Mouse (Mus musculus): ENCODE data around the gene Pycr1. TPM values are rescaled to one million over a fixed set of nuclear protein-coding genes. Genes with fewer than 3 reads are reported as not detected.
"Not testable (repeated sequence)": the region's sequence is repeated elsewhere in the genome, so short reads cannot be mapped to it uniquely, and the experiment has no call there.

The Pycr1 gene
- 1 to 10 TPM in 1 of 26 experiments, under 1 TPM in 1, not detected in 24; 0.36 to 6.1 TPM for total RNA-seq (2018; cell fraction: chromatin; rRNA removed)
- under 1 TPM in 11 of 26 experiments, not detected in 15; 0.08 to 0.61 (median 0.15) TPM for total RNA-seq (2018; cell fraction: cytosol; rRNA removed)
- under 1 TPM in 2 of 26 experiments, not detected in 24; 0.40 to 0.50 TPM for total RNA-seq (2018; cell fraction: nucleus; rRNA removed)
- polyA plus RNA-seq (2018), result not detected in 3 replicates

DNA sequence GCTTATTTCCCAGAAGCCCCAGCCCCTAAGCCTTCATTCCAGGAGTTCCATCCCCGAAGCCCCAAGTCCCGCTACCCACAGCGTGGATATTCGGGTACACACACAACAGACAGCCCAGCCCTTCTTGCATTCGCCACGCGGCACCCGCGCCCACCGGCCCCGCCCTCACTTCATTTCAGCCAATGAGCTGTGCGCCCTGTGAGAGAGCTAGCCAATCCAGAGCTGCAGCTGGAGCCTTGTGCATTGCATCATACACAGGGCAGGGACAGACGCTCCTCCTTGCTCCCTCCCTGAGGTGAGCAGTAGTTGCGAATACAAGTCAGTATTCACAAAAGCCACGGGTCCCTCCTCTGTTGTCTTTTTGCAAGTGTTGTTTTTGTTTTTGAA, at the start of gene Pycr1:
TSS of gene Pycr1 (minus strand) at position 169 of the 387 bp plus-strand sequence.
- Histone ChIP-seq H3K27ac (no peak within 1 kb of the TSS), H3K79me2 (ENCODE audit: inconsistent target) (no peaks in the 10 kb centered on the region), H3K36me3 (ENCODE audit: inconsistent target) (no peaks in the 10 kb centered on the region), H3K4me3 (ENCODE audit: inconsistent target) (peak within 1 kb of the TSS; percentile 34)
- 0% methylated on average over 15 of the region's 15 CpGs for WGBS (ENCODE audit: missing documents)

DNA sequence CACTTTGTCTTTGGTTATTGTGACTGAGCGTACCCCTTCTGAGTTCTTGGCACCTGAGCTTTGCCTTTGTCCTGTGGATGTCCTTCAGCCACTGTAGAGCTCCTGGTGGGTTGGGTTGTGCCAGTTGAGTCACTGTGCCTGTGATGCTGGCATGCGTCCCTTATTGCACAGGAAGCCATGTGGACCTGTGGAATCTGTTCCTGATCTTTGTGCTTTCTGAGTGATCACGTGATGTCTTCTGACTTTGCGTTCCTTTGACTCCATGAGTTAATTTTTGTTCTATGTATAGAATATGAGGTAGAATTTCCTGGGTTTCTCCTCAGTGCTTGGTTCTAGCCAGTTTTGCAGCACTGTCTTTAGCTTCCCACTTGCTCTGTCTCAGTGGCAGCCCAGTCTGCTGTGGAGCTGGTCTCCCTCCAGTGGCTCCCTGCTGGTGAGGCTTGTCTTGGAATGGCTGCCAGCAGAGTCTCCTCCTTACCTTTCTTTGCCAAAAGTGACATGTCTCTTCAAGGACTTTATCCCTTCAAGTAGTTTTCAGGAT, 49.0 kb upstream of the Pycr1 start:
- Histone ChIP-seq H3K36me3 (ENCODE audit: inconsistent target) (peaks cover 40% of the 10 kb centered on the region; the same call in 1 of the 2 replicates), H3K4me3 (ENCODE audit: inconsistent target) (no peak overlapping the region), H3K27ac (peak overlapping the region; percentile 16), H3K79me2 (ENCODE audit: inconsistent target) (no peaks in the 10 kb centered on the region; the same call in 1 of the 2 replicates)
- 77% methylated on average over 4 of the region's 4 CpGs for WGBS (ENCODE audit: missing documents)

DNA sequence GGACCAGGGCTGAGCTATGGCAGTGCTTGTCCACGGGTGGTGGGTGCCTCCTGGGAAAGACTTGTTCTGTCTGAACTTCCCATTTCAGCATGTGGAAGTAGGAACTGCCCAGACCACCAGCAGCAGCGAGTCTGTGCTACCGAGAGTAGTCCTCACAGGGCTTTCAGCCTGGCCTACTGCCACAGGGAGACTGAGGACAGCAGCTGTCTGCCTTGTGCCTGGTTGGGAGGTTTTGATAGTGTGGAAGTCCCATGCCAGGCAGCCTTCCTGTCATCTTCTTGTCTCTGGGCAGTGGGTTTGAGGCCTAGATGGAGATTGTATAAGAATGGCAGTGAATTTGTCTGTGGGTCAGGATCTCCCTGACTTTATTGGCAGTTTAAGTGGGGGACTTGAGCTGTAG, 45.8 kb upstream of the Pycr1 start:
- Histone ChIP-seq H3K27ac (no peak overlapping the region), H3K4me3 (ENCODE audit: inconsistent target) (no peak overlapping the region), H3K79me2 (ENCODE audit: inconsistent target) (peaks cover 2% of the 10 kb centered on the region; the same call in 1 of the 2 replicates), H3K36me3 (ENCODE audit: inconsistent target) (peaks cover 37% of the 10 kb centered on the region; the same call in 1 of the 2 replicates)
- 42% methylated on average over 3 of the region's 3 CpGs for WGBS (ENCODE audit: missing documents)

DNA sequence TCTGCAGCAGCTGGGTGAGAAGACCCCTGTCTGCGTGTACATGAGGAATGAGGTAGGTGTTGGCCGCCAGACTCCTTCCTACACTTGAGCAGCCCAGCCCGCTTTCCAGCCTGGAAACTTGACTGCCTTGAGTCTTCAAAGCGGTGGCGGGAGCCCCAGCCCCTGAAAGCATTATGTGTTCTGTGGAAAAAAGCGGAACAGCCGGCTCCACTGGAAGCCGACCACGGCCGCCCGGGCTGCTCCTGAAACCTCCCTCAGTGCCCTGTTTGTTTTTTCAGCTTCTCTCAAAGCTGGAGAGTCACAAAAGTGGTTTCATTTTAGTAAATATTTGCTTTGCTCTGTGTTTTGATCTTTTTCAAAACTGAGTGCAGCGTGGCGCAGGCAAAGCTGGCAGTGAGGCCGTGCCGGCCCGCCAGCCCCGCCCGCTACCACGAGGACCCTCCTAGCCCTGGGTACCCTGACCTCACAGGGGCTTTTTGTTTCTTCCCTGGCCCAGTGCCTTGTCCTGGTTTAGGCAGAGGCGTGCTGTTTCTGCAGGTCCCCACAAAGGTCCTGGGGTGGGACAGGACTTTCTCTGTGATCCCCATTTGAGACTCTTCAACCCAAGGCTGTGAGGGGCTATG, 43.2 kb upstream of the Pycr1 start:
- H3K4me3 ChIP-seq (ENCODE audit: inconsistent target), result no peak overlapping the region
- 96% methylated on average over 20 of the region's 20 CpGs for WGBS (ENCODE audit: missing documents)
- H3K27ac ChIP-seq, result no peak overlapping the region
- H3K79me2 ChIP-seq (ENCODE audit: inconsistent target), result peaks cover 5% of the 10 kb centered on the region; the same call in 1 of the 2 replicates
- peaks cover 37% of the 10 kb centered on the region; the same call in 1 of the 2 replicates for H3K36me3 ChIP-seq (ENCODE audit: inconsistent target)

DNA sequence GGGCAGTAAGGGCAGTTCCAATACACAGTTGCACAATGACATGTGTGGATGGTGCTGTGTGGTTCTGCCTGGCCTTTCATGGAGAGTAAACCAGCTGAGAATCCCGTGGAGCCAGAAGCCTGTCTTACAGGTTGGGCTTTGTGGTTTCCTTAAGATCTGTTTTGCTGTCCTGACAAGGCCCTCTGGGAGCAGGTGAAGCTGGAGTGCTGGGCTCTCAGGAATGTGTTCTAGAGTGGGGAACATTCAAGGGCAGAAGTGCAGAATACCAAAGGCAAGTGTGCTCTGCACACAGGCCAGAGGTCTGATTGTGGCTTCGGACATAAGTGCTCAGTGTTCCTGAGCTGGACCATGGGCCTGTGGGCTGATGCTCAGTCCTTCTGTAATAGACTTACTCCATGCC, 41.1 kb upstream of the Pycr1 start:
- 89% methylated on average over 2 of the region's 2 CpGs for WGBS (ENCODE audit: missing documents)
- Histone ChIP-seq H3K27ac (no peak overlapping the region), H3K79me2 (ENCODE audit: inconsistent target) (peaks cover 5% of the 10 kb centered on the region; the same call in 1 of the 2 replicates), H3K36me3 (ENCODE audit: inconsistent target) (peaks cover 57% of the 10 kb centered on the region), H3K4me3 (ENCODE audit: inconsistent target) (no peak overlapping the region)

DNA sequence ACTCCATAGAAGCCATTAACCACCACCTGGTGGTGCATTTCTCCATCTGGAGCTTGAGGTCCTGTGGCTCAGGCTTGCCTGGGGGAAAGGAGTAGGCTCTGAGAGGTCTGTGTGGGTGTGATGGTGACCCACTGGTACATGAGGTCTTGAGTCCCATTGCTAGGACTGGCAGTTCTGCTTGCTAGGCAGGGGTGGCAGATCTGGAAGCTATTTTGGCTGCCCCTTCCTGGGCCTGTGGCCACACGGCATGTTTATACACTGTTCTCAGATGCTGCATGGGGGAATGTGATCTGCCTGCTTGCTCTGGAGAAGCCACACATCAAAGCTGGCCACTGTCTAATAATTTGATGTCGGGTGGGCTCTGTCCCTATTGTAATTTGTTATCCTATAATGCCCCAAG, 40.5 kb upstream of the Pycr1 start:
- Histone ChIP-seq H3K27ac (no peak overlapping the region), H3K79me2 (ENCODE audit: inconsistent target) (peaks cover 5% of the 10 kb centered on the region; the same call in 1 of the 2 replicates), H3K36me3 (ENCODE audit: inconsistent target) (peaks cover 59% of the 10 kb centered on the region), H3K4me3 (ENCODE audit: inconsistent target) (no peak overlapping the region)
- WGBS (ENCODE audit: missing documents), result 100% methylated on average over 2 of the region's 2 CpGs

DNA sequence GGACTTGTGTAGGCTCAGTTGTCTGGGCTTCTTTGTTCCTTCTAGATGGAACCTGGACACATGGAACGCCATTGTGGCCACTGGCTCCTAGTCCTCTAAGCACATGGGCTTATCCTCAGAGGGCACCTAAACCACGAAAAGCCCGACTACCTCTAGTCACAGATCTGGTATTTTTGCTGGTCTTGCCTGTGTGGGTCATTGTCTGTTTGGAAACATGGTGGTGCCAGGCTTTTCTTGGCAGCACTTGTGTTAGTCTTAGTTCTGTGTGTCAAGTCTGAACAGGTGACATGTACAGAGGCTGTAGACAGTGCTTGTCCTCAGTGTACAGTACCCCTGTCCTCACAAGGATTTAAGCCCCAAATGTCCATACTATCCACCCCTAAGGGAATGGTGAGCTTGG, 40.0 kb upstream of the Pycr1 start:
- Histone ChIP-seq H3K36me3 (ENCODE audit: inconsistent target) (peaks cover 56% of the 10 kb centered on the region), H3K4me3 (ENCODE audit: inconsistent target) (no peak overlapping the region), H3K27ac (no peak overlapping the region), H3K79me2 (ENCODE audit: inconsistent target) (peaks cover 5% of the 10 kb centered on the region; the same call in 1 of the 2 replicates)
- WGBS (ENCODE audit: missing documents), result 90% methylated on average over 3 of the region's 3 CpGs

DNA sequence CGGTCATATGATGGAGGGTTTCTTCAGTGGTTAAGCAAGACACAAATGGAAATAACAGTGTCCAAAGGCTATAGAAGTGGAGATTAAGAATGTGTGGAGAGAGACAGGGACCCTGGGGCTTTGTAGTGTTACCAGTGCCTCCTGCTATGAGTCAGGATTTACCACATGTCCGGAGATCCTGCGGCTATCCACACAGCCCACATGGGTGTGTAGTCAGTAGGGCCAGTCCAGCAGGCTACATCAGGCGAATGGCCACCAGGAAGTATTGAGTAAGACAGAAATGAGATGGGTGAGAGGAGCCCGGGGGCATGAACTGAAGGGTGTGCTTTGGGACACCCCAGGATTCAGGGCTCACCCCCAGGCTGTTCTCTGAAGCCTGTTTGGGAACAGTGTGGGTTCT, 39.1 kb upstream of the Pycr1 start:
- H3K36me3 ChIP-seq (ENCODE audit: inconsistent target), result peaks cover 63% of the 10 kb centered on the region
- WGBS (ENCODE audit: missing documents), result 85% methylated on average over 5 of the region's 5 CpGs
- no peak overlapping the region for H3K27ac ChIP-seq
- no peak overlapping the region for H3K4me3 ChIP-seq (ENCODE audit: inconsistent target)
- peaks cover 5% of the 10 kb centered on the region; the same call in 1 of the 2 replicates for H3K79me2 ChIP-seq (ENCODE audit: inconsistent target)

DNA sequence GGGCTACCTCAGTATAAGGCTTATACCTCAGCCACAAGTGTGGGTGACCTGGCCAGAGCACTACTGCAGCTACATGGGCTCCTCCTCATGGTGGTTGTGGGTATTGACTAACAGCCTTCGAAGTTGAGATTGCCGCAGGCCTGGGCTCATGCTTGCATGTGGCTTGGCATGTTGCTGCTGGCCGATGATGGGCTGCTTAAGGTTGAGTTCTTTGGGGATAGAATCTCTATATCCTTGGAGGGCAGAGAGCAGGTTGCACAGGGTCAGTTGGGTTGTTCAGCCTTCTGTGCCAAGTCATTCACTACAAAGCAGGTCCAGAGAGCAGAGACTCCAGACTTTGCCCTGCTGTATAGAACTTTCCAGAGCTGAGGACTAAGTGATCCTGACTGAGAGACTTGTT, 36.3 kb upstream of the Pycr1 start:
- Histone ChIP-seq H3K36me3 (ENCODE audit: inconsistent target) (peaks cover 46% of the 10 kb centered on the region), H3K27ac (no peak overlapping the region), H3K79me2 (ENCODE audit: inconsistent target) (peaks cover 21% of the 10 kb centered on the region; the same call in 1 of the 2 replicates), H3K4me3 (ENCODE audit: inconsistent target) (no peak overlapping the region)
- 73% methylated on average over 3 of the region's 3 CpGs for WGBS (ENCODE audit: missing documents)

DNA sequence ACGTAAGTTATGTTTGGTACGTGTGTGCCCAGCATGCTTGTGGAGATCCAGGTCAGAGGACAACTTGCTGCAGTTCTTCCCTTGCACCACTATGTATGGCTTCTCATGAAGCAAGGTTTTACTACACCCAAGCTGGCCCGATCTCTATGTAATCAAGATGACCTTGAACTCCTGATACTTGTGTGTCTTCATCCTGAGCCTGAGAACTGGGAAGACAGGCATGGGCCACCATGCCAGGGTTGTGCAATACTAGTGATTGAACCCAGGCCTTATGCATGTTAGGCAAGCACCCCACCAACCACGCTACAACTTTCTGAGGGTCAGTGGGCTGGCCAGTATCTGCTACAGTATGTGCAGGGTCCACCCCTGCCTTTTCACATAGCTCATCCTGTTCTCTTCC, 33.4 kb upstream of the Pycr1 start:
- WGBS (ENCODE audit: missing documents), result 93% methylated on average over 4 of the region's 4 CpGs
- Histone ChIP-seq H3K79me2 (ENCODE audit: inconsistent target) (peaks cover 32% of the 10 kb centered on the region; the same call in 1 of the 2 replicates), H3K4me3 (ENCODE audit: inconsistent target) (no peak overlapping the region), H3K36me3 (ENCODE audit: inconsistent target) (peaks cover 36% of the 10 kb centered on the region), H3K27ac (no peak overlapping the region)

DNA sequence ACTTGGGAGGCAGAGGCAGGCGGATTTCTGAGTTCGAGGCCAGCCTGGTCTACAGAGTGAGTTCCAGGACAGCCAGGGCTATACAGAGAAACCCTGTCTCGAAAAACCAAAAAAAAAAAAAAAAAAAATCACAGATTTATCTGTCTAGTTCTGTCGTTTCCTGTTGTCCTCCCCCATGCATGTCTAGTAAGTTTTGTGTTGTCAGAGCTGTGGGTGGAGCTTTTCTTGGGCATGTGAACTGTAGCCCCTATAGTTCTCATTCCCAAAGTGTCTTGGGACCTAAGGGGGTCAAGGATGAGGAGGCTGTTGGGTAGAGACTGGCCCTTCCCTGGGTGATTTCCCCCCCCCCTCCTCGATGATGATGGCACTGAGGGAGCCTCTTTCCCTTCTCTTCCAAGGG, 32.3 kb upstream of the Pycr1 start:
- H3K36me3 ChIP-seq (ENCODE audit: inconsistent target), result peaks cover 29% of the 10 kb centered on the region
- not testable (repeated sequence) for H3K4me3 ChIP-seq (ENCODE audit: inconsistent target)

DNA sequence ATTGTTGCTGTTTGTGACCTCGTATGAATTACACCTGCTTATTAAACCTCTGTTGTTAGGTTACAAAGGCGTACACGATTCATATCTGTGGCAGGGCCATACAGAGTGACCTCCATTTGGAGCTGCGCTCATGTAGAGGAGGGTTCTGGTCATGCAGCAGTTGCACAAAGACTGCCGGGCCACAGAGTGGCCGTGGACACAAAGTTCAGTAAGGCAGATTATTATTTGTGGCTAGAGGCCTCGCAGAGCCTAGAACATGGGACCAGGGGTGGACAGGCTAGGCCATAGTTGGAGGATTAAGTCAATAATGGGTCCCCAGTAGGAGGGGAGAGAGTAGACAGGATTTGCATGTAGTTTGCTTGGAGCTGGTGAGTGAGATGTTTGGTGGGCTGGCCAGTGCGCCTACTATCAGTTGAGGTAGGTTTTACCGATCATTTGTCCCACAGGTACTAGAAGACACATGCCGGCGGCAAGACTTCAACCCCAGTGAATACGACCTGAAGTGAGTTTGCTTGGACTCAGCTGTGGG, 30.1 kb upstream of the Pycr1 start:
- peak overlapping the region; percentile 74 for H3K4me3 ChIP-seq (ENCODE audit: inconsistent target)
- WGBS (ENCODE audit: missing documents), result 24% methylated on average over 10 of the region's 12 CpGs
- H3K27ac ChIP-seq, result peak overlapping the region; percentile 88
- peaks cover 10% of the 10 kb centered on the region for H3K36me3 ChIP-seq (ENCODE audit: inconsistent target)
- peaks cover 32% of the 10 kb centered on the region; the same call in 1 of the 2 replicates for H3K79me2 ChIP-seq (ENCODE audit: inconsistent target)

More for the DNA sequence above, 32.3 kb upstream of the Pycr1 start:
- WGBS (ENCODE audit: missing documents), result 100% methylated on average over 1 of the region's 5 CpGs
- peaks cover 32% of the 10 kb centered on the region; the same call in 1 of the 2 replicates for H3K79me2 ChIP-seq (ENCODE audit: inconsistent target)
- not testable (repeated sequence) for H3K27ac ChIP-seq

DNA sequence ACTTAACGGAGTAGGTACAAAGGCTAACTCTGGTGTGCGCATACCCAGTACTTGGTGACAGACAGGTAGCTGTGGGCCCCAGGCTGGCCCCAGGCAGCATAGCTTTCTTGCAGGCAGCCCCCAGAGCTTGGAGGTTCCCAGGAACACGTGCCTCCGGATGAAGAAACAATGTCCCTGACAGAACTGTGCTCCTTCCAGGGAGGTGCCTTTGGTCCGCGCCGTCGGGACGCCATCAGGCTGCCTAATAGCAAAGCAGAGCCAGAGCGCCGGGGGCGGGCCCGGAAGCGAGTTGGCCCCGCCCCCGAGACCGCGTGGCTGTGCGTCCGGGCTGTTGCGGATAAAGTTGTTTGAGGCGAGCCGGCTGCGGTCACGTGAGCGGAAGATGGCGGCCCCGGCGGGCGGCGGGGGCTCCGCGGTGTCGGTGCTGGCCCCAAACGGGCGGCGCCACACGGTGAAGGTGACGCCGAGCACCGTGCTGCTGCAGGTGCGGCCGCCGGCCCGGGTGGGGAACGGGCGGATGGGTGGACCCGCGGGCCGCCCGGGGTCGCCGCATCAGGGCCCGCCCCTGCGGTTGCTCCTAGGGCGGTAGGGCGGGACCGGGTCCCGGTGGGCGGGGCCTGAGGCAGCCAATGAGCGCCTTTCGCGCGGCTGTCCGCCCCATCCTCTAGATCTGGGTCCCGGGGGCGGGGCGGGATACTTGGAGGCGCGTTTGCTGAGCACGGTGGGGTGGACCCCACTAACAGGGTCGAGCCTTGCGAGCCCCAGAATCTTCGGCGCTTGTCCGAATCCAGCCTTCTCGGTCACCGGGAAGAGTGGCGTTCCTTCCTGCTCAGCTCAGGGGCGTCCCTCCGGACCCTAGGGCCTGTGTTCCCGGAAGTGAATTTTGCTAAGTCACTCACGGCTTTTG, 29.4 kb upstream of the Pycr1 start, which contains the start of gene Aspscr1:
TSS of gene Aspscr1 (plus strand) at position 287 of the 907 bp plus-strand sequence.
- Histone ChIP-seq H3K36me3 (ENCODE audit: inconsistent target) (peaks cover 3% of the 10 kb centered on the region; the same call in 1 of the 2 replicates), H3K27ac (peak within 1 kb of the TSS; percentile 88), H3K4me3 (ENCODE audit: inconsistent target) (peak within 1 kb of the TSS; percentile 74), H3K79me2 (ENCODE audit: inconsistent target) (peaks cover 32% of the 10 kb centered on the region; the same call in 1 of the 2 replicates)
- under 1% methylated on average over 82 of the region's 83 CpGs for WGBS (ENCODE audit: missing documents)

DNA sequence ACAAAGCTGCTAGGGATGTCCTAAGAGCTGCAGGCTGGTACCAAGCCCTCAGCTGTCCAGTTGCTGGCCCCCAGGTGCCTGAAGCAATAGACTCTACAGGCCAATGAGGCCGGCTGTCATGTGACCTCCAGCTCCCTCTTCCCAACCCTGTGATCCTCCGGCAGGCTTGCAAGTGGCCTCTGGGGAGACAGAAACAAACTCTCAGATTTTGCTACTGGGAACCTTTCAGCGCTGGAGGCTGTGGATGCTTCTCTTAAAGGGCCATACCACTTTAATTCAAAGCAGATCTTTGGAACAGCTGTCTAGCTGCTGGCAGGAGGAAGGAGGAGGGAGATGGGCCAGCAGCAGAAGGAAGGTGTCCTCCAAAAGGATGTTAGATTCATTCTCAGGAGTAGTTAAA, 23.0 kb upstream of the Pycr1 start:
- 86% methylated on average over 3 of the region's 3 CpGs for WGBS (ENCODE audit: missing documents)
- Histone ChIP-seq H3K79me2 (ENCODE audit: inconsistent target) (no peaks in the 10 kb centered on the region), H3K36me3 (ENCODE audit: inconsistent target) (no peaks in the 10 kb centered on the region)

More for the DNA sequence above, 23.0 kb upstream of the Pycr1 start:
- H3K27ac ChIP-seq, result no peak overlapping the region
- no peak overlapping the region for H3K4me3 ChIP-seq (ENCODE audit: inconsistent target)
